Mouse (Mus musculus) heart, adult 2 months (tissue): ENCODE measurements at regions not wholly inside any gene's neighbourhood (a gene's known extent, or its start where the extent isn't known, plus 50 kb on each side); places are given as distances from the start of the nearest gene placed in this dataset.

Source experiments
- EP300 ChIP-seq: fragments of 200-500 bp; IDR thresholded peaks from 2 replicates; pipeline ENCODE4 v1.6.1; 2011; ENCODE audit warnings: low read depth, low read length, control low read depth; ENCODE audit not compliant: insufficient read depth
- POLR2A ChIP-seq: fragments of 200-500 bp; IDR thresholded peaks from 2 replicates; pipeline ENCODE4 v1.6.1; 2011; ENCODE audit warnings: mild to moderate bottlenecking, low read depth, low read length, control low read depth; ENCODE audit not compliant: insufficient read depth

GRCm38 (mm10) chr14:16927136-16927535 lies 108.2 kb upstream of the Rarb start:
- TF ChIP-seq EP300, result no peak
- no peak for TF ChIP-seq POLR2A
